Mouse (Mus musculus): ENCODE data around the gene Castor2.

The Castor2 gene

GRCm38 (mm10) chr5:134155916-134156466 is 56.5 kb downstream of the Castor2 start:
- DNase-seq (ENCODE audit: low read depth), result no peak

- DNase-seq (ENCODE audit: low read depth), result peak; percentile 77
Observed at GRCm38 (mm10) chr5:134164688-134165087, 65.2 kb downstream of the Castor2 start.

- no peak for DNase-seq (ENCODE audit: low read depth)
Observed at GRCm38 (mm10) chr5:134166642-134167041, 67.1 kb downstream of the Castor2 start.

GRCm38 (mm10) chr5:134168033-134168432 is 68.5 kb downstream of the Castor2 start:
- DNase-seq (ENCODE audit: low read depth), result no peak

- peak; percentile 90 for DNase-seq (ENCODE audit: low read depth)
Observed at GRCm38 (mm10) chr5:134169231-134169630, 69.7 kb downstream of the Castor2 start.

GRCm38 (mm10) chr5:134170167-134170566 is 70.7 kb downstream of the Castor2 start:
- DNase-seq (ENCODE audit: low read depth), result no peak

GRCm38 (mm10) chr5:134173206-134173605 is 73.7 kb downstream of the Castor2 start:
- DNase-seq (ENCODE audit: low read depth), result peak; percentile 85

GRCm38 (mm10) chr5:134175696-134176095 is 76.2 kb downstream of the Castor2 start:
- no peak for DNase-seq (ENCODE audit: low read depth)

GRCm38 (mm10) chr5:134176169-134176881 is 76.8 kb downstream of the Castor2 start, which contains the start of gene Rcc1l:
TSS of gene Rcc1l (minus strand) at chr5:134176774.
- DNase-seq (ENCODE audit: low read depth), result peak; percentile 97

GRCm38 (mm10) chr5:134178536-134178935 is 79.0 kb downstream of the Castor2 start:
- DNase-seq (ENCODE audit: low read depth), result no peak

- DNase-seq (ENCODE audit: low read depth), result peak; percentile 95
Observed at GRCm38 (mm10) chr5:134179871-134180270, 80.4 kb downstream of the Castor2 start.

GRCm38 (mm10) chr5:134182172-134182571 is 82.7 kb downstream of the Castor2 start:
- peak; percentile 51 for DNase-seq (ENCODE audit: low read depth)

GRCm38 (mm10) chr5:134182735-134183134 is 83.2 kb downstream of the Castor2 start:
- DNase-seq (ENCODE audit: low read depth), result peak; percentile 49

- no peak for DNase-seq (ENCODE audit: low read depth)
Observed at GRCm38 (mm10) chr5:134183162-134183561, 83.7 kb downstream of the Castor2 start.

- peak; percentile 100 for DNase-seq (ENCODE audit: low read depth)
Observed at GRCm38 (mm10) chr5:134183880-134184808, 84.6 kb downstream of the Castor2 start, which contains the start of gene Gtf2ird2. TSS of gene Gtf2ird2 (plus strand) at chr5:134184019.

- DNase-seq (ENCODE audit: low read depth), result no peak
Observed at GRCm38 (mm10) chr5:134186059-134186458, 86.5 kb downstream of the Castor2 start.

GRCm38 (mm10) chr5:134186961-134187731 is 87.6 kb downstream of the Castor2 start:
- DNase-seq (ENCODE audit: low read depth), result peak; percentile 87

- DNase-seq (ENCODE audit: low read depth), result peak; percentile 98
Observed at GRCm38 (mm10) chr5:134188571-134188970, 89.1 kb downstream of the Castor2 start.

- no peak for DNase-seq (ENCODE audit: low read depth)
Observed at GRCm38 (mm10) chr5:134193664-134194063, 94.2 kb downstream of the Castor2 start.

All from 416B (cell line).